Mouse (Mus musculus): ENCODE results near the gene Ifnab. TPM values are rescaled to one million over a fixed set of nuclear protein-coding genes. Genes with fewer than 3 reads are reported as not detected.

Ifnab gene
- polyA plus RNA-seq, 1 experiment: not detected

DNA sequence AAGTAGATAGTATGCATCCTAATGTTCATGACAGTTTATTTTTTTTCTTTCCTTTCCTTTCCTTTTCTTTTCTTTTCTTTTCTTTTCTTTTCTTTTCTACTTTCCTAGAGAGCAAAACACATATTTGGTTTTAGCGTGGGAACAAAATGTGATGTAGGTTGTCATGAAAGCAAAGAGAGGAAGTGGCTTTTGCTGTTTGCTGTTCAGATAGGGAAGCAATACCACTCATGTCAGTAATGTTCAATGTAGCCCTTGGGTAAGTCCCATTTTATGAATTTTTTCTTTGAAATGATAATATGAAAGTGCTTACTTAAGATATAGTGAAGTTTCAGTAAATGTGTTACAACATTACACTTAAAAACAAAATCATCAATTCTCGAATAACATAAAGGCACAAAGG is 2.2 kb upstream of the Ifnab start:
- Histone ChIP-seq H3K4me3 (ENCODE audit: insufficient read depth, poor library complexity, severe bottlenecking) (no peak overlapping the region), H3K36me3 (ENCODE audit: control insufficient read depth, insufficient read depth) (no peaks in the 10 kb centered on the region), H3K79me2 (ENCODE audit: control insufficient read depth, insufficient read depth) (no peaks in the 10 kb centered on the region), H3K27me3 (ENCODE audit: control insufficient read depth, insufficient read depth, insufficient read length) (peaks cover 3% of the 10 kb centered on the region), H3K79me3 (ENCODE audit: low read depth) (no peaks in the 10 kb centered on the region), H3ac (ENCODE audit: control insufficient read depth, insufficient read length, low read depth) (no peak overlapping the region)
- TF ChIP-seq USF1 (IDR thresholded peaks at IDR 0.05; ENCODE audit: low read depth) (no peak), MYOD1 (IDR thresholded peaks at IDR 0.05; ENCODE audit: control insufficient read depth, insufficient read length, low read depth) (no peak), CEBPB (IDR thresholded peaks at IDR 0.05; ENCODE audit: low read depth) (no peak), CTCF (IDR thresholded peaks at IDR 0.05; ENCODE audit: control insufficient read depth, insufficient read depth, insufficient read length) (no peak), FOSL1 (IDR thresholded peaks at IDR 0.05; ENCODE audit: insufficient read depth, low read length, poor library complexity, severe bottlenecking) (no peak), MYOG (IDR thresholded peaks at IDR 0.05; ENCODE audit: control insufficient read depth, extremely low read depth, insufficient read length) (no peak), MAX (IDR thresholded peaks at IDR 0.05) (no peak)

GRCm38 (mm10) chr4:88692537-88692936 is 1.4 kb upstream of the Ifnab start:
- H3K27me3 ChIP-seq (ENCODE audit: control insufficient read depth, insufficient read depth, insufficient read length): peaks cover 3% of the 10 kb centered on the region
- no peaks in the 10 kb centered on the region for H3K36me3 ChIP-seq (ENCODE audit: control insufficient read depth, insufficient read depth)
- TF ChIP-seq MYOG (IDR thresholded peaks at IDR 0.05; ENCODE audit: control insufficient read depth, extremely low read depth, insufficient read length): no peak
- TF ChIP-seq USF1 (IDR thresholded peaks at IDR 0.05; ENCODE audit: low read depth): no peak
- TF ChIP-seq CEBPB (IDR thresholded peaks at IDR 0.05; ENCODE audit: low read depth): no peak
- TF ChIP-seq FOSL1 (IDR thresholded peaks at IDR 0.05; ENCODE audit: insufficient read depth, low read length, poor library complexity, severe bottlenecking): no peak
- TF ChIP-seq MAX (IDR thresholded peaks at IDR 0.05): no peak
- TF ChIP-seq MYOD1 (IDR thresholded peaks at IDR 0.05; ENCODE audit: control insufficient read depth, insufficient read length, low read depth): no peak
- TF ChIP-seq CTCF (IDR thresholded peaks at IDR 0.05; ENCODE audit: control insufficient read depth, insufficient read depth, insufficient read length): no peak

DNA sequence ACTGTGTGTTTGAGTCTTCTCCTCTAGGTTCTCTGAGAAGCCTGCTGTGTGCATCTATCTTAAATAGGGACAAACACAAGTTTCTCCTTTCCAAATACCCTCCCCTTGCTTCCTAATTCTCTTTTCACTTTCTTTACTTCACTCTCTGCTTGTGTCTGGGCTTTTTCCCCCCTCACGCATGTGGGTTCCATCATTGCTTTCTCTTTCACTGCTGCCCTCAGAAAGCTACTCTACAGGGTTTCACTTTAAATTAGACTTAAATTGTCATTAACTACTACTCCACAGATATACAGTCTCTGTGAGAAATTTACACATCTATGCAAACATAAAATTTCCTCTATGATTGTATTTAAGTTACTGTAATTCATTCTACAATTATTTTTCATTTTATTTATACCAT is 7.3 kb downstream of the Ifnab start, which contains the start of gene Ifna2:
Gene Ifna2 (minus strand): TSS at position 101 of the 400 bp plus-strand sequence.
- Histone ChIP-seq H3K27me3 (ENCODE audit: control insufficient read depth, insufficient read depth, insufficient read length) (no peaks in the 10 kb centered on the region), H3K4me3 (ENCODE audit: insufficient read depth, poor library complexity, severe bottlenecking) (no peak within 1 kb of the TSS), H3ac (ENCODE audit: control insufficient read depth, insufficient read length, low read depth) (no peak within 1 kb of the TSS), H3K79me3 (ENCODE audit: low read depth) (no peaks in the 10 kb centered on the region), H3K36me3 (ENCODE audit: control insufficient read depth, insufficient read depth) (no peaks in the 10 kb centered on the region), H3K79me2 (ENCODE audit: control insufficient read depth, insufficient read depth) (no peaks in the 10 kb centered on the region)
- TF ChIP-seq FOSL1 (IDR thresholded peaks at IDR 0.05; ENCODE audit: insufficient read depth, low read length, poor library complexity, severe bottlenecking): no peak

More at GRCm38 (mm10) chr4:88692537-88692936, 1.4 kb upstream of the Ifnab start:
- no peaks in the 10 kb centered on the region for H3K79me3 ChIP-seq (ENCODE audit: low read depth)
- no peak overlapping the region for H3K4me3 ChIP-seq (ENCODE audit: insufficient read depth, poor library complexity, severe bottlenecking)
- H3K79me2 ChIP-seq (ENCODE audit: control insufficient read depth, insufficient read depth): no peaks in the 10 kb centered on the region
- no peak overlapping the region for H3ac ChIP-seq (ENCODE audit: control insufficient read depth, insufficient read length, low read depth)

- H3K79me3 ChIP-seq (ENCODE audit: low read depth): no peaks in the 10 kb centered on the region
- no peaks in the 10 kb centered on the region for H3K79me2 ChIP-seq (ENCODE audit: control insufficient read depth, insufficient read depth)
- TF ChIP-seq USF1 (IDR thresholded peaks at IDR 0.05; ENCODE audit: low read depth) (no peak), MYOD1 (IDR thresholded peaks at IDR 0.05; ENCODE audit: control insufficient read depth, insufficient read length, low read depth) (no peak), CEBPB (IDR thresholded peaks at IDR 0.05; ENCODE audit: low read depth) (no peak), MYOG (IDR thresholded peaks at IDR 0.05; ENCODE audit: control insufficient read depth, extremely low read depth, insufficient read length) (no peak)
- H3K4me3 ChIP-seq (ENCODE audit: insufficient read depth, poor library complexity, severe bottlenecking): no peak overlapping the region
- H3ac ChIP-seq (ENCODE audit: control insufficient read depth, insufficient read length, low read depth): no peak overlapping the region
- H3K36me3 ChIP-seq (ENCODE audit: control insufficient read depth, insufficient read depth): no peaks in the 10 kb centered on the region
- H3K27me3 ChIP-seq (ENCODE audit: control insufficient read depth, insufficient read depth, insufficient read length): no peaks in the 10 kb centered on the region
Measured at GRCm38 (mm10) chr4:88681353-88681752, 9.8 kb downstream of the Ifnab start.

GRCm38 (mm10) chr4:88680362-88680761 is 10.8 kb downstream of the Ifnab start:
- H3ac ChIP-seq (ENCODE audit: control insufficient read depth, insufficient read length, low read depth): no peak overlapping the region
- H3K27me3 ChIP-seq (ENCODE audit: control insufficient read depth, insufficient read depth, insufficient read length): no peaks in the 10 kb centered on the region
- no peaks in the 10 kb centered on the region for H3K79me3 ChIP-seq (ENCODE audit: low read depth)
- no peak overlapping the region for H3K4me3 ChIP-seq (ENCODE audit: insufficient read depth, poor library complexity, severe bottlenecking)
- TF ChIP-seq MYOD1 (IDR thresholded peaks at IDR 0.05; ENCODE audit: control insufficient read depth, insufficient read length, low read depth) (no peak), CEBPB (IDR thresholded peaks at IDR 0.05; ENCODE audit: low read depth) (no peak), MYOG (IDR thresholded peaks at IDR 0.05; ENCODE audit: control insufficient read depth, extremely low read depth, insufficient read length) (no peak), CTCF (IDR thresholded peaks at IDR 0.05; ENCODE audit: control insufficient read depth, insufficient read depth, insufficient read length) (no peak), FOSL1 (IDR thresholded peaks at IDR 0.05; ENCODE audit: insufficient read depth, low read length, poor library complexity, severe bottlenecking) (no peak), USF1 (IDR thresholded peaks at IDR 0.05; ENCODE audit: low read depth) (no peak), MAX (IDR thresholded peaks at IDR 0.05) (no peak)
- no peaks in the 10 kb centered on the region for H3K36me3 ChIP-seq (ENCODE audit: control insufficient read depth, insufficient read depth)
- no peaks in the 10 kb centered on the region for H3K79me2 ChIP-seq (ENCODE audit: control insufficient read depth, insufficient read depth)

- H3K79me3 ChIP-seq (ENCODE audit: low read depth): no peaks in the 10 kb centered on the region
- TF ChIP-seq USF1 (IDR thresholded peaks at IDR 0.05; ENCODE audit: low read depth) (no peak), MYOG (IDR thresholded peaks at IDR 0.05; ENCODE audit: control insufficient read depth, extremely low read depth, insufficient read length) (no peak), MAX (IDR thresholded peaks at IDR 0.05) (no peak), CTCF (IDR thresholded peaks at IDR 0.05; ENCODE audit: control insufficient read depth, insufficient read depth, insufficient read length) (no peak), MYOD1 (IDR thresholded peaks at IDR 0.05; ENCODE audit: control insufficient read depth, insufficient read length, low read depth) (no peak), CEBPB (IDR thresholded peaks at IDR 0.05; ENCODE audit: low read depth) (no peak), FOSL1 (IDR thresholded peaks at IDR 0.05; ENCODE audit: insufficient read depth, low read length, poor library complexity, severe bottlenecking) (no peak)
- H3K79me2 ChIP-seq (ENCODE audit: control insufficient read depth, insufficient read depth): no peaks in the 10 kb centered on the region
- no peaks in the 10 kb centered on the region for H3K27me3 ChIP-seq (ENCODE audit: control insufficient read depth, insufficient read depth, insufficient read length)
- H3K4me3 ChIP-seq (ENCODE audit: insufficient read depth, poor library complexity, severe bottlenecking): no peak within 1 kb of the TSS
- no peaks in the 10 kb centered on the region for H3K36me3 ChIP-seq (ENCODE audit: control insufficient read depth, insufficient read depth)
- H3ac ChIP-seq (ENCODE audit: control insufficient read depth, insufficient read length, low read depth): no peak within 1 kb of the TSS
Measured at GRCm38 (mm10) chr4:88676824-88677223, 14.3 kb downstream of the Ifnab start, which contains the start of gene Ifna16. Gene Ifna16, minus strand, starts transcription at chr4:88676924.
